Mouse (Mus musculus) ES-E14 (cell line): ENCODE measurements around the gene Zfp385a. TPM values are rescaled to one million over a fixed set of nuclear protein-coding genes. Genes with fewer than 3 reads are reported as not detected.

Source experiments
- DNase-seq: peaks from one replicate; pipeline ENCODE4 v3.0.0-alpha.2; 2013; ENCODE audit warnings: low read depth, low spot score
- H3K27ac ChIP-seq: 2 replicates; pipeline ENCODE4 v1.5.1; 2012; ENCODE audit warnings: low read depth, mild to moderate bottlenecking, low read length, moderate library complexity, mixed read lengths; ENCODE audit not compliant: poor library complexity, insufficient read depth, severe bottlenecking
- H3K36me3 ChIP-seq: 2 replicates; pipeline ENCODE4 v1.6.1; 2012; ENCODE audit warnings: mild to moderate bottlenecking, low read length, moderate library complexity, mixed read lengths; ENCODE audit not compliant: control insufficient read depth, poor library complexity, insufficient read depth, severe bottlenecking
- H3K4me1 ChIP-seq, 2 experiments: fragments of 150-350 bp in 1 of 2; sonication (generic) in 1 of 2; 2 replicates each; pipeline ENCODE4 v1.6.1; 2012; ENCODE audit warnings: low read length in 2 of 2, mild to moderate bottlenecking in 1 of 2, mixed read lengths in 1 of 2; ENCODE audit not compliant: control insufficient read depth in 2 of 2, insufficient read depth in 2 of 2, poor library complexity in 1 of 2
- H3K4me3 ChIP-seq, 2 experiments: fragments of 150-350 bp in 1 of 2; sonication (generic) in 1 of 2; 2 replicates each; pipeline ENCODE4 v1.5.1; 2012; ENCODE audit warnings: low read length in 2 of 2, low read depth in 1 of 2, mild to moderate bottlenecking in 1 of 2, mixed read lengths in 1 of 2; ENCODE audit not compliant: insufficient read depth in 1 of 2, poor library complexity in 1 of 2, severe bottlenecking in 1 of 2
- H3K9ac ChIP-seq: 2 replicates; pipeline ENCODE4 v1.6.1; 2012; ENCODE audit warnings: low read depth, mild to moderate bottlenecking, low read length, mixed read lengths; ENCODE audit not compliant: poor library complexity, insufficient read depth, severe bottlenecking
- H3K9me3 ChIP-seq: fragments of 150-350 bp; sonication (generic); 2 replicates; pipeline ENCODE4 v1.6.1; 2012; ENCODE audit warnings: low read depth, mild to moderate bottlenecking, low read length; ENCODE audit not compliant: control insufficient read depth, insufficient read depth
- CHD2 ChIP-seq: IDR thresholded peaks from 2 replicates; pipeline ENCODE4 v1.6.1; 2014; ENCODE audit warnings: mild to moderate bottlenecking, low read depth, low read length, inconsistent platforms
- HCFC1 ChIP-seq: IDR thresholded peaks from 2 replicates; pipeline ENCODE4 v1.6.1; 2012; ENCODE audit warnings: low read length, inconsistent platforms, borderline replicate concordance; ENCODE audit not compliant: insufficient read depth
- MAFK ChIP-seq: IDR thresholded peaks from 2 replicates; pipeline ENCODE4 v1.6.1; 2014; ENCODE audit warnings: mild to moderate bottlenecking, low read depth, low read length, inconsistent platforms; ENCODE audit not compliant: insufficient read depth
- ZC3H11A ChIP-seq: IDR thresholded peaks from 2 replicates; pipeline ENCODE4 v1.6.1; 2012; ENCODE audit warnings: low read depth, mild to moderate bottlenecking, inconsistent platforms, low read length, borderline replicate concordance
- ZNF384 ChIP-seq: IDR thresholded peaks from 2 replicates; pipeline ENCODE4 v1.6.1; 2012; ENCODE audit warnings: low read depth, low read length, inconsistent platforms
- in situ Hi-C, 2 experiments: fragments of 600-800 bp; cut with MboI; formaldehyde crosslinking; loops; one replicate each; pipeline ENCODE4 v1.15.1; 2025; ENCODE audit warnings: low sequenced_read_pairs in 2 of 2, inconsistent platforms in 1 of 2; ENCODE audit not compliant: unreplicated experiment in 2 of 2
- total RNA-seq: library from RNA; depleted of rRNA; stranded (reverse); fragments of 300-350 nt; gene quantifications from 2 replicates; pipeline ENCODE4 v1.2.3, GENCODE M21; 2012

The Zfp385a gene
- total RNA-seq, 1 experiment: 5.9 TPM

DNA sequence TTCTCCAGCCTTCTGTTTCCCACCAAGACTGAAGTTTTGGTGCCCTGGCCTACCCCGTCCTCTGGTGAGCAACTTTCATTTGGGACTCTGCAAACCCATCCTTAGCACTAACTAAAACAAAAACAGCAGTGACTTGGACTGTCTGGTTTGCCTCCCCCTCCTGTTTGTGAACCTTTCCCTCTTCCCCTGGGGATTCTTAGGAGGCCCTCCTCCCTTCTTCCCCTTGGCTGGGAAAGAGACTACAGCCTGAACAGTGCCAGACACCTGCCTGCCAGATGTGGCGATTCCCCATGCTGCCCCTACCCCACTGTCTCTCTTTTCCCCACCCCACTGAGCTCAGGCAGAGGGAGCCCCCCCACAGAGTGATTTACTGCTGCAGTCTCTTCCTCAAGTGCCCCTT lies 38.8 kb downstream of the Zfp385a start:
- H3K4me1 ChIP-seq: peaks cover 7 to 36% of the 10 kb centered on the region in 2 experiments; a peak in 3 of 4 replicates
- DNase-seq: no peak
- in situ Hi-C loops: loop anchor here in 1 of 2 experiments (25.0 kb wide), 1 partner anchor 314 kb away; the partner anchor contains the start of genes Hoxc6, Hoxc8 and Hoxc9

DNA sequence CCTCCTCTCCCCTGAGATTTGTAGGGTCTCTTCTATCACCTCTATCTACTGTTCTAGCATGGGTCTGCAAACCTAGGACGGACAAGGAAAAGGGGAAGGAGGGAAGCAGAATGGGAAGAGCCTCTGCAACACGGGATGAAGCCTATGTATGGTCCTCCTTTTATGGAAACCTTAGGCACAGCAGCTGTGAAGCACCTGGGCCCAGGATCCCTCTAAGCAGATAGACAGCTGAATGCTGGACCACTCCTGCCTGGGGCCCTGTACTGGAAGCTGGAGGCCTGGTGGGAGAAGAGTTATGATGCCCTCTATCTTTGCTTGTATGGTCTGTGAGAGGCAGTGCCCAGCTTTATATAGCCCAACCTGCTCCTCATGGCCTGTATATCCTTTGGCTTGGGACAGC lies 39.3 kb downstream of the Zfp385a start:
- Histone ChIP-seq H3K9ac (peak overlapping the region; percentile 4; the same call in 1 of the 2 replicates), H3K4me1 (peaks cover 7 to 41% of the 10 kb centered on the region in 2 experiments; a peak in 3 of 4 replicates), H3K4me3 (no peak overlapping the region), H3K9me3 (no peaks in the 10 kb centered on the region; the same call in 1 of the 2 replicates), H3K27ac (no peak overlapping the region), H3K36me3 (peaks cover 6% of the 10 kb centered on the region; the same call in 1 of the 2 replicates)
- TF ChIP-seq ZC3H11A (no peak), ZNF384 (no peak), HCFC1 (no peak), MAFK (no peak), CHD2 (no peak)
- no peak for DNase-seq
- in situ Hi-C loops: loop anchor here in 1 of 2 experiments (25.0 kb wide), 1 partner anchor 313 kb away; the partner anchor contains the start of genes Hoxc6, Hoxc8 and Hoxc9

More for the DNA sequence above, 38.8 kb downstream of the Zfp385a start:
- H3K27ac ChIP-seq: no peak overlapping the region
- no peak overlapping the region for H3K9ac ChIP-seq
- TF ChIP-seq ZC3H11A (no peak), ZNF384 (no peak), HCFC1 (no peak), CHD2 (no peak), MAFK (no peak)
- no peak overlapping the region for H3K4me3 ChIP-seq
- H3K36me3 ChIP-seq: peaks cover 5% of the 10 kb centered on the region; the same call in 1 of the 2 replicates
- H3K9me3 ChIP-seq: no peaks in the 10 kb centered on the region; the same call in 1 of the 2 replicates

DNA sequence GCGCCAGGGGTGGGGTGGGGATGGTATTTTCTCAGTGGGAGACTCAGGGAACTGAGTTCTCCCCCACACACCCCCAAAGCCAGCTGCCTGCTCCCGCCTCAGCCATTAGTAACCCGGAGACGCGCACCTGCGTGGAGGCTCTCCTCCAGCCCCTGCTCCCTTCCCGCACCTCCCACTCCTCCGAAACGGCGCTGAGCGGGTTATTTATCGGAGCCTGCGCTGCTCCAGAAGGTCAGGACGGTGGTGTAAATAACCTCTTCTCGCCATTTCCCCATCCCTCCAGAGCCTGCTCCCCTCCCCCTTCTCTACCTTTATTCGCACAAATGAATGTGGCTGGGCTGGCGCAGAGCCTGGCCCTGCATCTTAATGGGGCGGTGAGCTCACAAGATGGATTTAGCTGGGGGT lies 39.8 kb downstream of the Zfp385a start:
- TF ChIP-seq MAFK (no peak), ZNF384 (no peak), CHD2 (no peak), HCFC1 (no peak), ZC3H11A (no peak)
- Histone ChIP-seq H3K36me3 (peaks cover 6% of the 10 kb centered on the region; the same call in 1 of the 2 replicates), H3K9ac (peak overlapping the region; percentile 4; the same call in 1 of the 2 replicates), H3K4me3 (peak overlapping the region; percentile 11 to 37; a peak in 2 of 4 replicates), H3K4me1 (peaks cover 7 to 43% of the 10 kb centered on the region in 2 experiments; a peak in 3 of 4 replicates), H3K9me3 (no peaks in the 10 kb centered on the region; the same call in 1 of the 2 replicates), H3K27ac (no peak overlapping the region)
- in situ Hi-C loops: loop anchor here in 1 of 2 experiments (25.0 kb wide), 1 partner anchor 313 kb away; the partner anchor contains the start of genes Hoxc6, Hoxc8 and Hoxc9
- no peak for DNase-seq

DNA sequence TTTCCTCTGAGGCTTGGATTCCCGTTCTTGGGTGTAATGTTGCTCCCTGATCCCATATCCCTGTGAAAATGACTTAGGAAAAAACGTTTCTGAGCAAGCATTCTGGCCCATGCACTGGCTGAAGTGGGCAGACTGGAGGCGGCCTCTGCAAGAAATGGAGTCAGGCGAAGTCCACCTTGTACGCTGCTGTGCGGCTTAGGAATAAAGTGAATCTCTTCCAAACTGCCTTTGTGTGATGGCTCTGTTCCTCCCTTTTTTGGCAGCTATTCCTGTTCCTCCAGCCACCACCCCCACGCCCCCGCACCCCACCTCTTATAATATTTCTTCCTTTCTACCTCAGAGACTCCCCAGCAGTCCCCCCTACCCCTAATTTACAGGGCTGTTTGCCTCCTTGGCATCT lies 40.2 kb downstream of the Zfp385a start:
- no peak for TF ChIP-seq ZNF384
- TF ChIP-seq CHD2: no peak
- no peak for TF ChIP-seq HCFC1
- no peak for TF ChIP-seq MAFK
- no peak for TF ChIP-seq ZC3H11A
- Histone ChIP-seq H3K4me3 (peak overlapping the region in 1 of 2 experiments; percentile 37; a peak in 1 of 4 replicates), H3K27ac (no peak overlapping the region), H3K36me3 (peaks cover 6% of the 10 kb centered on the region; the same call in 1 of the 2 replicates), H3K9me3 (no peaks in the 10 kb centered on the region; the same call in 1 of the 2 replicates), H3K4me1 (peaks cover 7 to 43% of the 10 kb centered on the region in 2 experiments; a peak in 3 of 4 replicates), H3K9ac (no peak overlapping the region)
- in situ Hi-C loops: loop anchor here in 1 of 2 experiments (25.0 kb wide), 1 partner anchor 312 kb away; the partner anchor contains the start of genes Hoxc6, Hoxc8 and Hoxc9
- DNase-seq: no peak
